Mouse (Mus musculus) heart, embryonic 10.5 days (tissue): ENCODE measurements around the gene Foxo3. TPM values are rescaled to one million over a fixed set of nuclear protein-coding genes. Genes with fewer than 3 reads are reported as not detected.
A peak's percentile ranks its signal among the peaks of the same experiment; 100 is the strongest.

ENCODE experiments used
- DNase-seq: peaks from one replicate; pipeline ENCODE4 v3.0.0-alpha.2; 2017; ENCODE audit warnings: low spot score
- H3K27ac ChIP-seq: fragments of 300-500 bp; sonication (generic); 2 replicates; pipeline ENCODE4 v1.5.1; 2016; ENCODE audit warnings: mild to moderate bottlenecking
- H3K27me3 ChIP-seq: fragments of 300-500 bp; sonication (generic); 2 replicates; pipeline ENCODE4 v1.6.1; 2016; ENCODE audit warnings: mild to moderate bottlenecking; ENCODE audit not compliant: poor library complexity, insufficient read depth, severe bottlenecking
- H3K36me3 ChIP-seq: fragments of 300-500 bp; sonication (generic); 2 replicates; pipeline ENCODE4 v1.6.1; 2016; ENCODE audit warnings: mild to moderate bottlenecking, moderate library complexity
- H3K4me1 ChIP-seq: fragments of 300-500 bp; sonication (generic); 2 replicates; pipeline ENCODE4 v1.6.1; 2016; ENCODE audit warnings: mild to moderate bottlenecking
- H3K4me3 ChIP-seq: fragments of 300-500 bp; sonication (generic); 2 replicates; pipeline ENCODE4 v1.5.1; 2016; ENCODE audit warnings: mild to moderate bottlenecking, moderate library complexity
- H3K9me3 ChIP-seq: fragments of 300-500 bp; sonication (generic); 2 replicates; pipeline ENCODE4 v1.6.1; 2016; ENCODE audit warnings: mild to moderate bottlenecking, moderate library complexity
- WGBS: fragments of 180-500 bp; shearing (Covaris S2); methylation state at CpG from one replicate; pipeline ENCODE4 v1.1.7; 2016; 5-methylcytosine and 5-hydroxymethylcytosine counted together
- polyA plus RNA-seq: library from polyadenylated mRNA; unstranded; fragments of >200 nt; fragmentation: Nextera tagmentation; extraction: Ambion mirVana; gene quantifications from 2 replicates; pipeline ENCODE4 v1.2.1, GENCODE M21; 2016

The Foxo3 gene
- polyA plus RNA-seq, 1 experiment from 2014 or later, result 3.4 TPM

- Histone ChIP-seq H3K9me3 (no peaks in the 10 kb centered on the region), H3K36me3 (no peaks in the 10 kb centered on the region), H3K27me3 (no peaks in the 10 kb centered on the region), H3K27ac (peak overlapping the region; percentile 52; the same call in 1 of the 2 replicates), H3K4me3 (no peak overlapping the region), H3K4me1 (peaks cover 62% of the 10 kb centered on the region)
- DNase-seq, result peak; percentile 92
- WGBS, result 47% methylated on average over 8 of the region's 8 CpGs
These were observed 31.9 kb downstream of the Foxo3 start for GRCm38 (mm10) chr10:42244420-42245255.

- H3K36me3 ChIP-seq, result no peaks in the 10 kb centered on the region
- no peaks in the 10 kb centered on the region for H3K9me3 ChIP-seq
- 81% methylated on average over 7 of the region's 7 CpGs for WGBS
- no peaks in the 10 kb centered on the region for H3K27me3 ChIP-seq
- peak overlapping the region; percentile 52; the same call in 1 of the 2 replicates for H3K27ac ChIP-seq
- H3K4me3 ChIP-seq, result no peak overlapping the region
- no peak for DNase-seq
- peaks cover 62% of the 10 kb centered on the region for H3K4me1 ChIP-seq
These were observed 32.6 kb downstream of the Foxo3 start for GRCm38 (mm10) chr10:42243925-42244324.

- peaks cover 52% of the 10 kb centered on the region for H3K4me1 ChIP-seq
- DNase-seq, result no peak
- H3K4me3 ChIP-seq, result no peak overlapping the region
- H3K27ac ChIP-seq, result no peak overlapping the region
- WGBS, result 91% methylated on average over 6 of the region's 6 CpGs
- H3K9me3 ChIP-seq, result no peaks in the 10 kb centered on the region
- H3K27me3 ChIP-seq, result no peaks in the 10 kb centered on the region
- H3K36me3 ChIP-seq, result no peaks in the 10 kb centered on the region
These were observed 34.1 kb downstream of the Foxo3 start for GRCm38 (mm10) chr10:42242484-42242883.

GRCm38 (mm10) chr10:42241775-42242174 is 34.8 kb downstream of the Foxo3 start:
- DNase-seq, result no peak
- WGBS, result 68% methylated on average over 4 of the region's 4 CpGs
- Histone ChIP-seq H3K9me3 (no peaks in the 10 kb centered on the region), H3K36me3 (no peaks in the 10 kb centered on the region), H3K4me3 (no peak overlapping the region), H3K27ac (no peak overlapping the region), H3K27me3 (no peaks in the 10 kb centered on the region), H3K4me1 (peaks cover 45% of the 10 kb centered on the region)

GRCm38 (mm10) chr10:42239810-42240111 is 36.8 kb downstream of the Foxo3 start:
- Histone ChIP-seq H3K4me1 (peaks cover 31% of the 10 kb centered on the region), H3K27ac (no peak overlapping the region), H3K27me3 (no peaks in the 10 kb centered on the region), H3K4me3 (no peak overlapping the region), H3K9me3 (no peaks in the 10 kb centered on the region), H3K36me3 (no peaks in the 10 kb centered on the region)
- DNase-seq, result no peak
- WGBS, result 93% methylated on average over 6 of the region's 6 CpGs

GRCm38 (mm10) chr10:42238923-42239809 is 37.4 kb downstream of the Foxo3 start:
- Histone ChIP-seq H3K9me3 (no peaks in the 10 kb centered on the region), H3K27ac (0 out of 2 replicates have a peak overlapping the region, but pooled peaks have one; percentile 6), H3K4me1 (peaks cover 25% of the 10 kb centered on the region), H3K36me3 (no peaks in the 10 kb centered on the region), H3K4me3 (no peak overlapping the region), H3K27me3 (no peaks in the 10 kb centered on the region)
- 78% methylated on average over 15 of the region's 15 CpGs for WGBS
- no peak for DNase-seq

- Histone ChIP-seq H3K27me3 (no peaks in the 10 kb centered on the region), H3K36me3 (no peaks in the 10 kb centered on the region), H3K27ac (no peak overlapping the region; the same call in 1 of the 2 replicates), H3K4me1 (peaks cover 21% of the 10 kb centered on the region), H3K9me3 (no peaks in the 10 kb centered on the region), H3K4me3 (no peak overlapping the region)
- DNase-seq, result no peak
- 59% methylated on average over 5 of the region's 5 CpGs for WGBS
These were observed 38.3 kb downstream of the Foxo3 start for GRCm38 (mm10) chr10:42238296-42238695.

GRCm38 (mm10) chr10:42237556-42237955 is 39.0 kb downstream of the Foxo3 start:
- Histone ChIP-seq H3K27me3 (no peaks in the 10 kb centered on the region), H3K4me1 (peaks cover 21% of the 10 kb centered on the region), H3K9me3 (no peaks in the 10 kb centered on the region), H3K27ac (no peak overlapping the region), H3K4me3 (no peak overlapping the region), H3K36me3 (no peaks in the 10 kb centered on the region)
- WGBS, result 90% methylated on average over 4 of the region's 4 CpGs
- DNase-seq, result no peak

GRCm38 (mm10) chr10:42235321-42235720 is 41.2 kb downstream of the Foxo3 start:
- WGBS, result 82% methylated on average over 6 of the region's 6 CpGs
- Histone ChIP-seq H3K27ac (no peak overlapping the region), H3K4me1 (peaks cover 20% of the 10 kb centered on the region), H3K36me3 (no peaks in the 10 kb centered on the region), H3K27me3 (no peaks in the 10 kb centered on the region), H3K4me3 (no peak overlapping the region), H3K9me3 (no peaks in the 10 kb centered on the region)
- DNase-seq, result no peak

- 89% methylated on average over 11 of the region's 11 CpGs for WGBS
- Histone ChIP-seq H3K9me3 (no peaks in the 10 kb centered on the region), H3K27ac (no peak overlapping the region), H3K27me3 (no peaks in the 10 kb centered on the region), H3K4me3 (no peak overlapping the region), H3K4me1 (peaks cover 25% of the 10 kb centered on the region), H3K36me3 (no peaks in the 10 kb centered on the region)
- DNase-seq, result no peak
These were observed 43.6 kb downstream of the Foxo3 start for GRCm38 (mm10) chr10:42232977-42233376.

- no peak overlapping the region for H3K4me3 ChIP-seq
- H3K27me3 ChIP-seq, result no peaks in the 10 kb centered on the region
- no peak overlapping the region for H3K27ac ChIP-seq
- peaks cover 30% of the 10 kb centered on the region for H3K4me1 ChIP-seq
- H3K9me3 ChIP-seq, result no peaks in the 10 kb centered on the region
- WGBS, result 91% methylated on average over 8 of the region's 8 CpGs
- no peak for DNase-seq
- H3K36me3 ChIP-seq, result 0 out of 2 replicates have a peak, but pooled peaks cover 1% of the 10 kb centered on the region
These were observed 44.7 kb downstream of the Foxo3 start for GRCm38 (mm10) chr10:42231847-42232246.

- no peak overlapping the region for H3K27ac ChIP-seq
- H3K4me3 ChIP-seq, result no peak overlapping the region
- no peaks in the 10 kb centered on the region for H3K27me3 ChIP-seq
- DNase-seq, result no peak
- peaks cover 5% of the 10 kb centered on the region; the same call in 1 of the 2 replicates for H3K36me3 ChIP-seq
- H3K9me3 ChIP-seq, result no peaks in the 10 kb centered on the region
- H3K4me1 ChIP-seq, result peaks cover 30% of the 10 kb centered on the region
- WGBS, result 79% methylated on average over 3 of the region's 3 CpGs
These were observed 45.4 kb downstream of the Foxo3 start for GRCm38 (mm10) chr10:42231100-42231541.
